Mouse (Mus musculus): ENCODE results near the gene Ank3.

- TF ChIP-seq CTCF (IDR thresholded peaks at IDR 0.05; ENCODE audit: low read depth) = no peak
- no peak for TF ChIP-seq EP300 (IDR thresholded peaks at IDR 0.05; ENCODE audit: low read depth)
Observed at GRCm38 (mm10) chr10:69507719-69508118, 109.1 kb downstream of the Ank3 start.
